Mouse (Mus musculus): ENCODE results near the gene Rnf186.

Rnf186 gene

GRCm38 (mm10) chr4:139013281-139013680 lies 46.4 kb downstream of the Rnf186 start:
- DNase-seq (ENCODE audit: low read depth, low spot score) = no peak

DNA sequence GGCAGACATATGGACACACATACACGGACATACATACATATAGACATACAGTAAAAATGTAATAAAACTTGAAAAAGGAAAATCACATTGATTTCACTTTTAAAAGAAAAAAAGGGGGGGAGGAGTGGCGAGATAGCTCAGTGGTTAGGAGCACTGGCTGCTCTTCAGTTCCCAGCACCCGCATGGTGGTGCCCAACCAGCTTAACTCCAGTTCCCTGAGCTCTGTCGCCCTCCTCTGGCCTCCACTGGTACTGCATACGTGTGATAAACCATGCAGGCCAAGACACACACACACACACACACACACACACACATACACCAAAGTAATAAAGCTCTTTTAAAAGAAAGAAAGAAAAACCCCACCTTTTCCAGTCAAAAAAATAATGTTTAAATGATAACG lies 47.9 kb downstream of the Rnf186 start:
- peak; percentile 67 for DNase-seq (ENCODE audit: low read depth, low spot score)

All from ES-CJ7 (cell line).